Mouse (Mus musculus) intestine, embryonic 14.5 days (tissue): Measurements from ENCODE around the gene Cgn. TPM values are rescaled to one million over a fixed set of nuclear protein-coding genes. Genes with fewer than 3 reads are reported as not detected.

Experiments used
- ATAC-seq: fragments of 200-750 bp; cut with Nextera tagmentation; replicated peaks from 2 replicates; pipeline ENCODE4 v1.8.0; 2017; ENCODE audit warnings: low read depth, moderate number of reproducible peaks, moderate TSS enrichment, moderate library complexity; ENCODE audit not compliant: low FRiP score, low TSS enrichment
- DNase-seq: peaks from one replicate; pipeline ENCODE4 v3.0.0-alpha.2; 2018; ENCODE audit warnings: low spot score
- H3K27ac ChIP-seq: fragments of 300-500 bp; sonication (generic); 2 replicates; pipeline ENCODE4 v1.5.1; 2014; ENCODE audit warnings: low read depth, mild to moderate bottlenecking, control low read depth
- H3K27me3 ChIP-seq: fragments of 300-500 bp; sonication (generic); replicated peaks from 2 replicates; pipeline ENCODE4 v1.6.1; 2014; ENCODE audit warnings: low read length, control low read depth; ENCODE audit not compliant: control insufficient read depth, insufficient read depth
- H3K36me3 ChIP-seq: fragments of 300-500 bp; sonication (generic); 2 replicates; pipeline ENCODE4 v1.6.1; 2014; ENCODE audit warnings: low read length, control low read depth; ENCODE audit not compliant: control insufficient read depth, insufficient read depth
- H3K4me1 ChIP-seq: fragments of 300-500 bp; sonication (generic); replicated peaks from 2 replicates; pipeline ENCODE4 v1.6.1; 2014; ENCODE audit warnings: low read length, control low read depth, mixed read lengths; ENCODE audit not compliant: control insufficient read depth, insufficient read depth
- H3K4me2 ChIP-seq: fragments of 300-500 bp; sonication (generic); 2 replicates; pipeline ENCODE4 v1.6.1; 2014; ENCODE audit warnings: low read length
- H3K4me3 ChIP-seq: fragments of 300-500 bp; sonication (generic); 2 replicates; pipeline ENCODE4 v1.5.1; 2014; ENCODE audit warnings: low read depth, low read length, control low read depth, mixed read lengths
- H3K9ac ChIP-seq: fragments of 300-500 bp; sonication (generic); 2 replicates; pipeline ENCODE4 v1.6.1; 2014; ENCODE audit warnings: mild to moderate bottlenecking, low read length
- H3K9me3 ChIP-seq: fragments of 300-500 bp; sonication (generic); 2 replicates; pipeline ENCODE4 v1.6.1; 2016; ENCODE audit warnings: low read length, control low read depth; ENCODE audit not compliant: control insufficient read depth
- WGBS: fragments of 180-500 bp; shearing (Covaris S2); extraction: QIAGEN DNeasy Blood & Tissue Kit; methylation state at CpG from one replicate; pipeline ENCODE4 v1.1.7; 2014; 5-methylcytosine and 5-hydroxymethylcytosine counted together
- polyA plus RNA-seq: library from polyadenylated mRNA; unstranded; fragments of >200 nt; fragmentation: Nextera tagmentation; extraction: Ambion mirVana; gene quantifications from 2 replicates; pipeline ENCODE4 v1.2.1, GENCODE M21; 2014

Gene Cgn
- polyA plus RNA-seq, 1 experiment from 2014 or later: 41.9 TPM

GRCm38 (mm10) chr3:94804976-94805375 is 18.7 kb upstream of the Cgn start:
- Histone ChIP-seq H3K27me3 (no peaks in the 10 kb centered on the region), H3K4me1 (no peaks in the 10 kb centered on the region), H3K9me3 (no peaks in the 10 kb centered on the region), H3K36me3 (no peaks in the 10 kb centered on the region), H3K4me3 (no peak overlapping the region), H3K4me2 (no peak overlapping the region), H3K9ac (no peak overlapping the region), H3K27ac (no peak overlapping the region)
- ATAC-seq: no peak
- 81% methylated on average over 4 of the region's 4 CpGs for WGBS
- no peak for DNase-seq

GRCm38 (mm10) chr3:94804146-94804545 is 17.9 kb upstream of the Cgn start:
- H3K4me1 ChIP-seq: no peaks in the 10 kb centered on the region
- DNase-seq: no peak
- H3K9me3 ChIP-seq: no peaks in the 10 kb centered on the region
- H3K4me2 ChIP-seq: no peak overlapping the region
- ATAC-seq: no peak
- H3K27me3 ChIP-seq: no peaks in the 10 kb centered on the region
- WGBS: 15% methylated on average over 10 of the region's 10 CpGs
- H3K9ac ChIP-seq: no peak overlapping the region
- H3K36me3 ChIP-seq: no peaks in the 10 kb centered on the region
- no peak overlapping the region for H3K27ac ChIP-seq
- no peak overlapping the region for H3K4me3 ChIP-seq

- Histone ChIP-seq H3K27ac (no peak overlapping the region), H3K27me3 (no peaks in the 10 kb centered on the region), H3K36me3 (no peaks in the 10 kb centered on the region), H3K4me2 (no peak overlapping the region), H3K9ac (no peak overlapping the region), H3K4me3 (no peak overlapping the region), H3K9me3 (no peaks in the 10 kb centered on the region), H3K4me1 (no peaks in the 10 kb centered on the region)
- DNase-seq (no peak), ATAC-seq (no peak)
Observed at GRCm38 (mm10) chr3:94796181-94796580, 9.9 kb upstream of the Cgn start.

DNA sequence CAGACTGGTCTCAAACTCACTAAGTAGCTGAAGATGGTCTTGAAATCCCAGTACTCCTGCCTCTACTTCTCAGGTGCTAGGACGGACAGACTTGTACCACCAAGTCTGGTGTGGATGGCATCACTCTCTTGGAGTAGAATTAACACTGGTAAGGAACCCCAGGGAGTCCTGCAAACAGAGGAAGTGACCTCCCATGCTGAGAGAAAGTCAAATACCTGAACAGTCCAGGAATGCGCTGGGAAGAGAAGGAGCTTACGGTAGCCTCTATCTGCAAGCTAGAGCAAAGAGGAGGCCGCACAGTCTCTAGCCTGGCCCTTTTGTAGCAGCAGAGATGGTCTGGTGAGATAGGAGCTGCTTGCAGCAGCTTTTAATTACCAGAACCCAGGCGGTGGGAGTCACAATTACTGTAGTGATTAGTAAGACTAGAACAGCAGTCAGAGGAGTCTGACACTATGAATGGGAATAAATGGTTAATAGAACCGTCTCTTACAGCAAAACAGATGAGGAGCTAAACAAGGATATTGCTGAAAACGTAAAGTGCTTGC is 9.4 kb upstream of the Cgn start:
- no peak for DNase-seq
- no peak for ATAC-seq
- no peak overlapping the region for H3K4me2 ChIP-seq
- H3K9ac ChIP-seq: no peak overlapping the region
- H3K4me1 ChIP-seq: no peaks in the 10 kb centered on the region
- no peaks in the 10 kb centered on the region for H3K9me3 ChIP-seq
- no peaks in the 10 kb centered on the region for H3K36me3 ChIP-seq
- no peaks in the 10 kb centered on the region for H3K27me3 ChIP-seq
- WGBS: 53% methylated on average over 7 of the region's 7 CpGs
- H3K27ac ChIP-seq: no peak overlapping the region
- H3K4me3 ChIP-seq: no peak overlapping the region

DNA sequence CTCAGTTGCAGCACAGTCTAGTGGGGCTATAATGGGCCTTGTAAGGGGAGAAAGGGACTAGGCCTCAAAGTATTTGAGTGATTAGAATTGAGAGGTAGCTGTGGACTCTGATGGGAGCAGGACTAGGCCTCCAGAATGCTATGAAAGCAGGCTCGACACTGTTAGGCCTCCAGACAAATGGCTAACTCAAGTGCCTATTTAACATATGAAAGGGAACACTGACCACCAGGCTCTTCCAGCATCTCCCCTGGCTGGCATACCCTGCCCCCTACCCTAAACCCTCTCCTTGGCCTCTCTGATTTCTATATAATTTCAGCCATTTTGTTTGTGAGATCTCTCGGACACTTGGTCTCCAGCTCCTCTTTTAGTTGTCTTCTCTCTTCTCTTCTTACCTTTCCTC is 8.1 kb upstream of the Cgn start:
- no peak overlapping the region for H3K27ac ChIP-seq
- H3K4me2 ChIP-seq: no peak overlapping the region
- no peaks in the 10 kb centered on the region for H3K36me3 ChIP-seq
- 49% methylated on average over 2 of the region's 2 CpGs for WGBS
- no peaks in the 10 kb centered on the region for H3K4me1 ChIP-seq
- ATAC-seq (no peak), DNase-seq (no peak)
- H3K9ac ChIP-seq: no peak overlapping the region
- no peaks in the 10 kb centered on the region for H3K9me3 ChIP-seq
- H3K27me3 ChIP-seq: no peaks in the 10 kb centered on the region
- H3K4me3 ChIP-seq: no peak overlapping the region

DNA sequence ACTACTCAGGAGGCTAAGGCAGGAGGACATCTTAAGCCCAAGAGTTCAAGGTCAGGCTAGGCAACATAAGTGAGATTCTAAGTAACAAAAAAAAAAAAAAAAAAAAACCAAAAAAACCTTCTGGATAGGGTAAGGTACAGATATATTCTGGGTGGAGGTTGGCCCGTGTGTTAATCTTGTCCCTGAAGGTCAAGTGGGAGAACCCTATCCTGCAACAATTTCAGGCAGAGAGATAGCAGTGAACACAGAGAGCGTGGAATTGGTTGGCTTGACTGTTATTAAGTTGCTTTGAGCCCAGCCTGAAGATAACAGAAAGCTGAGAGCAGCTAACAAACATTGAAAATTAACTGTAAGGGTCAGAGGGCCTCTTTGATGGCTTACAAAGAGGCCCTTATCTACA is 7.4 kb upstream of the Cgn start:
- DNase-seq (no peak), ATAC-seq (no peak)
- Histone ChIP-seq H3K9ac (no peak overlapping the region), H3K4me3 (no peak overlapping the region), H3K4me1 (no peaks in the 10 kb centered on the region), H3K4me2 (no peak overlapping the region), H3K27me3 (no peaks in the 10 kb centered on the region), H3K9me3 (no peaks in the 10 kb centered on the region), H3K36me3 (no peaks in the 10 kb centered on the region), H3K27ac (no peak overlapping the region)
- 62% methylated on average over 2 of the region's 2 CpGs for WGBS

DNA sequence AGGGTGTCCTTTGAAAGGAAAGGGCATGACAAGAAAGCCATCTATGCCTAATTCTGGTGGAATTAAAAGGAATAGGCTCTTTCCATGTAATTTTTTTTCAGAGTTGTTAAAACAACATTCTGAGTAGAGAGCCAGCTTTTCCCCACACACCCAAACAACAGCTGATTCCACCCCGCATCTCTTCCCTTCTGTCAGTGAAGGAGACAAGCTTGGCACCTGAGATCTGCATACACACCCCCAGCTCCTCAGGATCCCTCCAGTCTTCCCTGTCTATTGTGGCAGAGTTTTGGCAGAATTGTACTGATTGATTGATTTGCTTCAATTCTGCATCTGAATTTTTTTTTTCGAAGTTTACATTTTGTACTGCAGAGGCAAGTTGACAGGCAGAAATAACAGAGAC is 6.0 kb upstream of the Cgn start:
- H3K9me3 ChIP-seq: no peaks in the 10 kb centered on the region
- no peaks in the 10 kb centered on the region for H3K36me3 ChIP-seq
- WGBS: 77% methylated on average over 2 of the region's 2 CpGs
- no peak for ATAC-seq
- no peak for DNase-seq
- H3K27me3 ChIP-seq: no peaks in the 10 kb centered on the region
- no peak overlapping the region for H3K9ac ChIP-seq
- no peak overlapping the region for H3K4me2 ChIP-seq
- H3K4me1 ChIP-seq: peaks cover 2% of the 10 kb centered on the region; the same call in 1 of the 2 replicates
- H3K27ac ChIP-seq: no peak overlapping the region
- no peak overlapping the region for H3K4me3 ChIP-seq

- Histone ChIP-seq H3K4me2 (no peak overlapping the region), H3K9me3 (no peaks in the 10 kb centered on the region), H3K4me3 (no peak overlapping the region), H3K9ac (no peak overlapping the region), H3K27me3 (no peaks in the 10 kb centered on the region), H3K36me3 (no peaks in the 10 kb centered on the region), H3K4me1 (peaks cover 4% of the 10 kb centered on the region; the same call in 1 of the 2 replicates), H3K27ac (no peak overlapping the region)
- WGBS: 89% methylated on average over 2 of the region's 2 CpGs
- ATAC-seq (no peak), DNase-seq (no peak)
Observed at GRCm38 (mm10) chr3:94789516-94789915, 3.2 kb upstream of the Cgn start.

GRCm38 (mm10) chr3:94789071-94789470 is 2.8 kb upstream of the Cgn start:
- Histone ChIP-seq H3K4me3 (no peak overlapping the region), H3K27me3 (no peaks in the 10 kb centered on the region), H3K36me3 (no peaks in the 10 kb centered on the region), H3K9me3 (no peaks in the 10 kb centered on the region), H3K4me1 (peaks cover 4% of the 10 kb centered on the region; the same call in 1 of the 2 replicates), H3K4me2 (no peak overlapping the region), H3K27ac (no peak overlapping the region), H3K9ac (no peak overlapping the region)
- DNase-seq (no peak), ATAC-seq (no peak)
- WGBS: 97% methylated on average over 1 of the region's 1 CpGs
